Mouse (Mus musculus): ENCODE measurements at regions not wholly inside any gene's neighbourhood (a gene's known extent, or its start where the extent isn't known, plus 50 kb on each side); places are given as distances from the start of the nearest gene placed in this dataset.

GRCm38 (mm10) chr7:134523897-134524296 is 138.4 kb upstream of the D7Ertd443e start:
- H3K9ac ChIP-seq (ENCODE audit: low read depth, low read length): no peak overlapping the region
- H3K36me3 ChIP-seq (ENCODE audit: control insufficient read depth, insufficient read depth, low read length): no peaks in the 10 kb centered on the region
- 73% methylated on average over 8 of the region's 8 CpGs for WGBS
- no peak for DNase-seq (ENCODE audit: extremely low read depth, low read depth, low spot score)
- TF ChIP-seq CTCF (IDR thresholded peaks at IDR 0.05; ENCODE audit: low read depth, low read length) (no peak), POLR2A (IDR thresholded peaks at IDR 0.05; ENCODE audit: extremely low read depth, insufficient read depth, low read length) (no peak)
- no peaks in the 10 kb centered on the region for H3K4me1 ChIP-seq (ENCODE audit: control insufficient read depth, insufficient read depth, low read length)
- no peaks in the 10 kb centered on the region for H3K79me2 ChIP-seq (ENCODE audit: control insufficient read depth, insufficient read depth, low read length)
- H3K27ac ChIP-seq (replicated peaks; ENCODE audit: insufficient read depth, low read depth, low read length): no peak overlapping the region
- no peaks in the 10 kb centered on the region for H3K27me3 ChIP-seq (ENCODE audit: control insufficient read depth, insufficient read depth, low read length)
- no peak overlapping the region for H3K4me3 ChIP-seq (ENCODE audit: insufficient read depth, low read depth, low read length)

GRCm38 (mm10) chr7:134525041-134525440 is 139.6 kb upstream of the D7Ertd443e start:
- no peaks in the 10 kb centered on the region for H3K4me1 ChIP-seq (ENCODE audit: control insufficient read depth, insufficient read depth, low read length)
- no peak overlapping the region for H3K9ac ChIP-seq (ENCODE audit: low read depth, low read length)
- TF ChIP-seq CTCF (IDR thresholded peaks at IDR 0.05; ENCODE audit: low read depth, low read length) (no peak), POLR2A (IDR thresholded peaks at IDR 0.05; ENCODE audit: extremely low read depth, insufficient read depth, low read length) (no peak)
- no peaks in the 10 kb centered on the region for H3K79me2 ChIP-seq (ENCODE audit: control insufficient read depth, insufficient read depth, low read length)
- no peaks in the 10 kb centered on the region for H3K36me3 ChIP-seq (ENCODE audit: control insufficient read depth, insufficient read depth, low read length)
- no peaks in the 10 kb centered on the region for H3K27me3 ChIP-seq (ENCODE audit: control insufficient read depth, insufficient read depth, low read length)
- H3K4me3 ChIP-seq (ENCODE audit: insufficient read depth, low read depth, low read length): no peak overlapping the region
- H3K27ac ChIP-seq (replicated peaks; ENCODE audit: insufficient read depth, low read depth, low read length): no peak overlapping the region
- DNase-seq (ENCODE audit: extremely low read depth, low read depth, low spot score): no peak
- WGBS: 96% methylated on average over 1 of the region's 1 CpGs

DNA sequence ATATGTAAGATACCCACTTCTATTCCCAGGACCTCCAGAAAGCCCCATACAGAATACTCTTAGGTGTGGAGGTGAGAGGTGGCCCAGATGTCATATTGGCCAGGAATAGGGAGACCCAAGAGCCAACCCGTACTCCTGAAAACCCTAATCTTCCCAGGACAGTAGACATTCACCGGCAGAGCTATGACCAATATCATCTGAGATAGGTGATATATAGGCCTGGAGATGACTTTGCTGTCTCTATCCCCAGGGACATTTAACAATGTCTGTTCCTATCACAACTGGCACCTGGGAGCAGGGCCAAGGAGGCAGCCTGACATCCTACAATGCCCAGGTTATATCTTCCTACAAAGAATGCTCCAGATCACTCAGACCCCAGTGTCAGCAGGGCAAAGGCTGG is 140.0 kb upstream of the D7Ertd443e start:
- Histone ChIP-seq H3K36me3 (ENCODE audit: control insufficient read depth, insufficient read depth, low read length) (no peaks in the 10 kb centered on the region), H3K79me2 (ENCODE audit: control insufficient read depth, insufficient read depth, low read length) (no peaks in the 10 kb centered on the region), H3K4me3 (ENCODE audit: insufficient read depth, low read depth, low read length) (no peak overlapping the region), H3K9ac (ENCODE audit: low read depth, low read length) (no peak overlapping the region), H3K27me3 (ENCODE audit: control insufficient read depth, insufficient read depth, low read length) (no peaks in the 10 kb centered on the region), H3K27ac (replicated peaks; ENCODE audit: insufficient read depth, low read depth, low read length) (no peak overlapping the region), H3K4me1 (ENCODE audit: control insufficient read depth, insufficient read depth, low read length) (no peaks in the 10 kb centered on the region)
- DNase-seq (ENCODE audit: extremely low read depth, low read depth, low spot score): no peak
- TF ChIP-seq POLR2A (IDR thresholded peaks at IDR 0.05; ENCODE audit: extremely low read depth, insufficient read depth, low read length) (no peak), CTCF (IDR thresholded peaks at IDR 0.05; ENCODE audit: low read depth, low read length) (no peak)
- 94% methylated on average over 2 of the region's 2 CpGs for WGBS

DNA sequence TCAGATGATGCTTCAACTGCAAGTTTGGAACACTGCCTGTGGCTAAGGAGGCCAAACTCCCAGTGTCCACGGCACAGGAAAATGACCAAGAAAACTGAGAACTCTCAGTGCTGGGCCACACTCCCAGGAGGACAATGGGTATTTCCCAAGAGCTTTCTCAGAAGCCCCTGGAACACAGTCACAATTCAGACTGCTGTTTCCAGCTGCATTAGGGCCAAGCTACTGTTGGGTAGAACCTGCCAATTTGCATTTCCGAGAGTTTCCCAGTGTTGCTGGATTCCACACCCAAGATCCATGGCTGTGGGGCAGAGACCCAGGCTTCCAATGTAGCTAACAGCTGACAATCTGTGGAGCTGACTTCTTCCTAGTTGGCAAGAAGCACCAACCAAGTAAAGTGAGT is 141.9 kb upstream of the D7Ertd443e start:
- no peaks in the 10 kb centered on the region for H3K4me1 ChIP-seq (ENCODE audit: control insufficient read depth, insufficient read depth, low read length)
- TF ChIP-seq CTCF (IDR thresholded peaks at IDR 0.05; ENCODE audit: low read depth, low read length): no peak
- TF ChIP-seq POLR2A (IDR thresholded peaks at IDR 0.05; ENCODE audit: extremely low read depth, insufficient read depth, low read length): no peak
- H3K27me3 ChIP-seq (ENCODE audit: control insufficient read depth, insufficient read depth, low read length): no peaks in the 10 kb centered on the region
- no peak overlapping the region for H3K9ac ChIP-seq (ENCODE audit: low read depth, low read length)
- H3K4me3 ChIP-seq (ENCODE audit: insufficient read depth, low read depth, low read length): no peak overlapping the region
- H3K79me2 ChIP-seq (ENCODE audit: control insufficient read depth, insufficient read depth, low read length): no peaks in the 10 kb centered on the region
- DNase-seq (ENCODE audit: extremely low read depth, low read depth, low spot score): no peak
- no peaks in the 10 kb centered on the region for H3K36me3 ChIP-seq (ENCODE audit: control insufficient read depth, insufficient read depth, low read length)
- WGBS: 59% methylated on average over 2 of the region's 2 CpGs
- H3K27ac ChIP-seq (replicated peaks; ENCODE audit: insufficient read depth, low read depth, low read length): no peak overlapping the region

DNA sequence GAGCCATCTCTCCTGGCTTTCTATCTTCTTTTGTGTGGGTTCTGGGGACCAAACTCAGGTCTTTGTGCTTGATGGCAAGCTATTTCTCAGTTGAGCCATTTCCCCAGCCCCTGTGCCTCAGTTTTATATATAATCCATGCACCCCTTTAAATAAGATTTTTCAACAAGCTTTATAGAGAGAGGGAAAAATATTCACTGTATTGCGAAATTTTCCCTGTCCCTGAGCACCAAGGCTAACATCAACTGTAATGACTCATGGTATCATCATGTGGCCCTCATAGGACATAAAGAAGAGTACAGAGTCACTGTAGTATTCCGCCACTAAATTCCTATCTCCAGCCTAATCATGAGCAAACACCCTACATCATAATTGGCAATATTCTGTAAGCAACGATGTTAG is 142.4 kb upstream of the Dock1 start:
- no peak overlapping the region for H3K4me3 ChIP-seq (ENCODE audit: insufficient read depth, low read depth, low read length)
- no peak for TF ChIP-seq POLR2A (IDR thresholded peaks at IDR 0.05; ENCODE audit: extremely low read depth, insufficient read depth, low read length)
- TF ChIP-seq CTCF (IDR thresholded peaks at IDR 0.05; ENCODE audit: low read depth, low read length): no peak
- no peaks in the 10 kb centered on the region for H3K79me2 ChIP-seq (ENCODE audit: control insufficient read depth, insufficient read depth, low read length)
- no peak overlapping the region for H3K9ac ChIP-seq (ENCODE audit: low read depth, low read length)
- no peak for DNase-seq (ENCODE audit: extremely low read depth, low read depth, low spot score)
- no peak overlapping the region for H3K27ac ChIP-seq (replicated peaks; ENCODE audit: insufficient read depth, low read depth, low read length)
- WGBS: 86% methylated on average over 3 of the region's 3 CpGs
- H3K4me1 ChIP-seq (ENCODE audit: control insufficient read depth, insufficient read depth, low read length): no peaks in the 10 kb centered on the region
- H3K27me3 ChIP-seq (ENCODE audit: control insufficient read depth, insufficient read depth, low read length): no peaks in the 10 kb centered on the region
- no peaks in the 10 kb centered on the region for H3K36me3 ChIP-seq (ENCODE audit: control insufficient read depth, insufficient read depth, low read length)

DNA sequence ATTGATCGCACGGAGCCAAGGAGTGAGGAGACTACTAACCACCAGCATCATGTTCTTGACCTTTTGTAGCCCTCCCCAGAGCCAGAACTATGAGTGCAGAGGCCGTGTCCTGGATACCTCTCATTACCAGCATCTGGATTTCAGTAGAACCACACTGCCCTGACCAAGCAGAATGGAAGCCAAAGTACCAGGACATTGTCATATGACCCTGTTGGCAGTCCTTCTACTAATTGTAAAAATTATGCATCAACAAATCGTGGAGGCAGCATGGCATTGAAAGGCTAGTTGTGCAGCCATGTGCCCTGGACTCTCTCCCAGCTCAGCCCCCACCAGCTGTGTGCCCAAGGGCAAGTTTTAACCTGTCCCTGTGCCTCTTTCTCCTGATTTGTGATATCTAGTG is 135.6 kb upstream of the Dock1 start:
- H3K36me3 ChIP-seq (ENCODE audit: control insufficient read depth, insufficient read depth, low read length): no peaks in the 10 kb centered on the region
- no peak overlapping the region for H3K27ac ChIP-seq (replicated peaks; ENCODE audit: insufficient read depth, low read depth, low read length)
- TF ChIP-seq POLR2A (IDR thresholded peaks at IDR 0.05; ENCODE audit: extremely low read depth, insufficient read depth, low read length) (no peak), CTCF (IDR thresholded peaks at IDR 0.05; ENCODE audit: low read depth, low read length) (no peak)
- H3K4me1 ChIP-seq (ENCODE audit: control insufficient read depth, insufficient read depth, low read length): no peaks in the 10 kb centered on the region
- H3K9ac ChIP-seq (ENCODE audit: low read depth, low read length): no peak overlapping the region
- H3K27me3 ChIP-seq (ENCODE audit: control insufficient read depth, insufficient read depth, low read length): no peaks in the 10 kb centered on the region
- no peak overlapping the region for H3K4me3 ChIP-seq (ENCODE audit: insufficient read depth, low read depth, low read length)
- DNase-seq (ENCODE audit: extremely low read depth, low read depth, low spot score): no peak
- H3K79me2 ChIP-seq (ENCODE audit: control insufficient read depth, insufficient read depth, low read length): no peaks in the 10 kb centered on the region
- 88% methylated on average over 4 of the region's 4 CpGs for WGBS

All from liver, adult 2 months (tissue).